Mouse (Mus musculus): ENCODE measurements around the gene Exoc4.

DNA sequence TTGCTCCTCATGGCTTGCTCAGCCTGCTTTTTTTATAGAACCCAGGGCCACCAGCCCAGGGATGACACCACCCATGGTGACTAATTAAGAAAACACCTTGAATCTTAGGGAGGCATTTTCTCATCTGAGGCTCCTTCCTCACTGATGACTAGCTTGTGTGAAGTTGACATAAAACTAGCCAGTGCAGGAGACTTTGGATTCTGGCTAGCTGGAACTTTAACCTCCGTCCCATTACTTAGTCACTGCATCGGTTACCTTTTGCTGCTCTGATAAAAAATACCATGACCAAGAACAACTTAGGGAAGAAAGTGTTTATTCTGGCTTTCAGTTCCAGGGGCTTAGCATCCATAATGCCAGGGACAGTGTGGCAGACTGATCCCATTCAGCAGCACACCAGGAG lies 711.9 kb downstream of the Exoc4 start:
- TF ChIP-seq CTCF (IDR thresholded peaks at IDR 0.05; ENCODE audit: low read depth): no peak
- TF ChIP-seq EP300 (IDR thresholded peaks at IDR 0.05; ENCODE audit: low read depth): no peak
